ENCODE assay signal across 15 mouse cellular contexts in genomic region chr19:41777514-41777913, GRCm38 (mm10). TPM values are rescaled to one million over a fixed set of nuclear protein-coding genes. Genes with fewer than 3 reads are reported as not detected.
DNase-seq lines count a peak whose midpoint lies in the region; ATAC-seq and TF ChIP-seq lines count a peak whose summit lies in the region.
"Had no signal": no experiment of that assay in that cellular context is flagged by ENCODE, and none has a peak within 500 bp of the region (broad histone marks: within the 10 kb centered on the region; RNA-seq: fewer than 3 reads in every experiment).

No protein-coding gene starts in this region.

- no peak overlapping the region for H3K27ac ChIP-seq in kidney, adult 2 months (ENCODE audit: insufficient read depth, low read depth, low read length)
- H3K27ac ChIP-seq in kidney, embryonic 16.5 days (ENCODE audit: low read length): no peak overlapping the region
- H3K27ac ChIP-seq in midbrain, postnatal 0 days (ENCODE audit: low read depth, low read length): no peak overlapping the region
- H3K27ac ChIP-seq in midbrain, embryonic 10.5 days (replicated peaks): no peak overlapping the region
- H3K27ac ChIP-seq in small intestine, adult 2 months (ENCODE audit: insufficient read depth, low read depth, low read length): no peak overlapping the region
- H3K27ac ChIP-seq: lung, embryonic 15.5 days; neural tube, embryonic 13.5 days had no signal

- TF ChIP-seq POLR2A in kidney, adult 2 months (IDR thresholded peaks at IDR 0.05; ENCODE audit: low read depth, low read length): no peak
- no peak for TF ChIP-seq POLR2A in small intestine, adult 2 months (IDR thresholded peaks at IDR 0.05; ENCODE audit: low read depth, low read length)

- no peaks in the 10 kb centered on the region for H3K36me3 ChIP-seq in kidney, adult 2 months (ENCODE audit: control insufficient read depth, insufficient read depth, low read length)
- peaks cover 61% of the 10 kb centered on the region for H3K36me3 ChIP-seq in kidney, embryonic 16.5 days (ENCODE audit: insufficient read depth, low read length)
- no peaks in the 10 kb centered on the region for H3K36me3 ChIP-seq in midbrain, postnatal 0 days (ENCODE audit: insufficient read depth, low read length)
- H3K36me3 ChIP-seq in midbrain, embryonic 10.5 days: peaks cover 98% of the 10 kb centered on the region
- peaks cover 45% of the 10 kb centered on the region for H3K36me3 ChIP-seq in small intestine, adult 2 months (ENCODE audit: control insufficient read depth, insufficient read depth, low read length)

- H3K9me3 ChIP-seq in kidney, embryonic 16.5 days (ENCODE audit: low read length): no peaks in the 10 kb centered on the region
- H3K9me3 ChIP-seq in midbrain, postnatal 0 days (ENCODE audit: low read length): no peaks in the 10 kb centered on the region
- no peaks in the 10 kb centered on the region for H3K9me3 ChIP-seq in midbrain, embryonic 10.5 days (replicated peaks)
- H3K9me3 ChIP-seq: lung, embryonic 15.5 days; neural tube, embryonic 13.5 days had no signal

- no peak overlapping the region for H3K9ac ChIP-seq in kidney, embryonic 16.5 days (replicated peaks; ENCODE audit: low read length)
- no peak overlapping the region for H3K9ac ChIP-seq in midbrain, postnatal 0 days (replicated peaks; ENCODE audit: low read length, poor library complexity, severe bottlenecking)
- H3K9ac ChIP-seq: lung, embryonic 15.5 days; neural tube, embryonic 13.5 days had no signal

- H3K27me3 ChIP-seq in kidney, adult 2 months (replicated peaks; ENCODE audit: control insufficient read depth, insufficient read depth, low read length): no peaks in the 10 kb centered on the region
- H3K27me3 ChIP-seq in kidney, embryonic 16.5 days (ENCODE audit: insufficient read depth, low read length): no peaks in the 10 kb centered on the region
- H3K27me3 ChIP-seq in midbrain, postnatal 0 days (ENCODE audit: insufficient read depth, low read length): no peaks in the 10 kb centered on the region
- no peaks in the 10 kb centered on the region for H3K27me3 ChIP-seq in midbrain, embryonic 10.5 days (ENCODE audit: low read depth, poor library complexity, severe bottlenecking)
- H3K27me3 ChIP-seq in small intestine, adult 2 months (ENCODE audit: control insufficient read depth, insufficient read depth, low read length): no peaks in the 10 kb centered on the region
- H3K27me3 ChIP-seq: lung, embryonic 15.5 days; neural tube, embryonic 13.5 days; Patski had no signal

- TF ChIP-seq CTCF in kidney, adult 2 months (conservative IDR thresholded peaks at IDR 0.05; ENCODE audit: insufficient read depth, insufficient read length, low read depth, low read length): peak; percentile 41
- TF ChIP-seq CTCF in midbrain, postnatal 0 days (IDR thresholded peaks at IDR 0.05): peak; percentile 49
- TF ChIP-seq CTCF in small intestine, adult 2 months (IDR thresholded peaks at IDR 0.05; ENCODE audit: extremely low read depth, insufficient read length, insufficient replicate concordance, low read depth, low read length): peak; percentile 38; the same call in 1 of the 2 replicates

- no peaks in the 10 kb centered on the region for H3K4me1 ChIP-seq in kidney, adult 2 months (ENCODE audit: control insufficient read depth, insufficient read depth, low read length)
- no peaks in the 10 kb centered on the region for H3K4me1 ChIP-seq in kidney, embryonic 16.5 days (ENCODE audit: insufficient read depth, low read length)
- H3K4me1 ChIP-seq in midbrain, postnatal 0 days (ENCODE audit: insufficient read depth, low read length): no peaks in the 10 kb centered on the region
- no peaks in the 10 kb centered on the region for H3K4me1 ChIP-seq in midbrain, embryonic 10.5 days
- H3K4me1 ChIP-seq in small intestine, adult 2 months (ENCODE audit: control insufficient read depth, insufficient read depth, insufficient read length, low read length): no peaks in the 10 kb centered on the region
- H3K4me1 ChIP-seq: lung, embryonic 15.5 days; neural tube, embryonic 13.5 days had no signal

- ATAC-seq in kidney, embryonic 16.5 days (ENCODE audit: low FRiP score, low TSS enrichment): no peak
- no peak for ATAC-seq in midbrain, postnatal 0 days (ENCODE audit: low FRiP score)

- H3K4me3 ChIP-seq in kidney, adult 2 months (ENCODE audit: insufficient read depth, low read depth, low read length): no peak overlapping the region
- no peak overlapping the region for H3K4me3 ChIP-seq in kidney, embryonic 16.5 days (ENCODE audit: low read length)
- no peak overlapping the region for H3K4me3 ChIP-seq in midbrain, postnatal 0 days (ENCODE audit: low read depth, low read length)
- no peak overlapping the region for H3K4me3 ChIP-seq in midbrain, embryonic 10.5 days
- H3K4me3 ChIP-seq in small intestine, adult 2 months (ENCODE audit: low read depth, low read length): no peak overlapping the region
- H3K4me3 ChIP-seq: lung, embryonic 15.5 days; neural tube, embryonic 13.5 days had no signal

- 83% methylated on average over 6 of the region's 6 CpGs for WGBS in kidney, adult 2 months
- 90% methylated on average over 6 of the region's 6 CpGs for WGBS in kidney, embryonic 16.5 days
- 87% methylated on average over 6 of the region's 6 CpGs for WGBS in midbrain, postnatal 0 days
- 88% methylated on average over 6 of the region's 6 CpGs for WGBS in midbrain, embryonic 10.5 days
- 72% methylated on average over 6 of the region's 6 CpGs for WGBS in small intestine, adult 2 months

- no peak overlapping the region for H3K4me2 ChIP-seq in kidney, embryonic 16.5 days (replicated peaks; ENCODE audit: low read depth, low read length)
- H3K4me2 ChIP-seq in midbrain, postnatal 0 days (ENCODE audit: low read depth, low read length, poor library complexity, severe bottlenecking): no peak overlapping the region
- H3K4me2 ChIP-seq: lung, embryonic 15.5 days; neural tube, embryonic 13.5 days had no signal

- DNase-seq in cerebellum, postnatal 10 days: peak; percentile 37 to 49
- no peak for DNase-seq in cerebellum, adult 9-11 months
- no peak for DNase-seq in kidney, adult 2 months
- DNase-seq in midbrain, postnatal 0 days (ENCODE audit: low spot score): no peak
- no peak for DNase-seq in midbrain, embryonic 10.5 days (ENCODE audit: low spot score)
- no peak for DNase-seq in retina, postnatal 1 day
- DNase-seq: embryo, embryonic 11 days; midbrain, embryonic 14.5 days; thymus, postnatal 14 days had no signal

RNA-seq across cellular contexts. Expression of gene Arhgap19, which starts 24.3 kb away (rescaled TPM):
- 1.0 and 1.3 TPM in 2 replicates for polyA plus RNA-seq in kidney, adult 2 months (2012; rRNA removed)
- polyA plus RNA-seq in kidney, embryonic 16.5 days (2015; fragmentation: Nextera tagmentation; extraction: Ambion mirVana): 28.0 and 31.1 TPM in 2 replicates
- total RNA-seq in midbrain, postnatal 0 days (2014; rRNA removed): 4.5 and 5.7 TPM in 2 replicates
- 2.5 and 2.9 TPM in 2 replicates for polyA plus RNA-seq in midbrain, postnatal 0 days (2015; fragmentation: Nextera tagmentation; extraction: Ambion mirVana)
- polyA plus RNA-seq in midbrain, embryonic 10.5 days (2016; fragmentation: Nextera tagmentation; extraction: Ambion mirVana): 38.1 and 39.5 TPM in 2 replicates
- 0.71 and 2.1 TPM in 2 replicates for polyA plus RNA-seq in small intestine, adult 2 months (2012; rRNA removed)

RNA-seq across cellular contexts. Expression of gene Slit1, which starts 34.0 kb away (rescaled TPM):
- polyA plus RNA-seq in kidney, adult 2 months (2012; rRNA removed): 0.05 and 0.17 TPM in 2 replicates
- 6.2 and 6.4 TPM in 2 replicates for polyA plus RNA-seq in kidney, embryonic 16.5 days (2015; fragmentation: Nextera tagmentation; extraction: Ambion mirVana)
- total RNA-seq in midbrain, postnatal 0 days (2014; rRNA removed): 72.3 and 74.2 TPM in 2 replicates
- polyA plus RNA-seq in midbrain, postnatal 0 days (2015; fragmentation: Nextera tagmentation; extraction: Ambion mirVana): 15.4 and 17.0 TPM in 2 replicates
- polyA plus RNA-seq in midbrain, embryonic 10.5 days (2016; fragmentation: Nextera tagmentation; extraction: Ambion mirVana): 12.8 and 13.4 TPM in 2 replicates
- 0.27 and 0.94 TPM in 2 replicates for polyA plus RNA-seq in small intestine, adult 2 months (2012; rRNA removed)
- polyA plus RNA-seq: heart, embryonic 14.5 days had no signal

RNA-seq across cellular contexts. Expression of gene Frat1, which starts 52.3 kb away (rescaled TPM):
- polyA plus RNA-seq in kidney, adult 2 months (2012; rRNA removed): 1.3 and 1.6 TPM in 2 replicates
- polyA plus RNA-seq in kidney, embryonic 16.5 days (2015; fragmentation: Nextera tagmentation; extraction: Ambion mirVana): 6.2 and 6.5 TPM in 2 replicates
- total RNA-seq in midbrain, postnatal 0 days (2014; rRNA removed): 33.0 and 35.4 TPM in 2 replicates
- polyA plus RNA-seq in midbrain, postnatal 0 days (2015; fragmentation: Nextera tagmentation; extraction: Ambion mirVana): 34.2 and 34.3 TPM in 2 replicates
- 10.3 and 11.9 TPM in 2 replicates for polyA plus RNA-seq in midbrain, embryonic 10.5 days (2016; fragmentation: Nextera tagmentation; extraction: Ambion mirVana)
- 8.1 and 29.1 TPM in 2 replicates for polyA plus RNA-seq in small intestine, adult 2 months (2012; rRNA removed)

Comparison
In these comparisons a context has a peak if more than half of its experiments do, and no peak if none do; other contexts are left out.
1. DNase-seq: peak in cerebellum, postnatal 10 days (2 of 2); none in cerebellum, adult 9-11 months (single experiment), kidney, adult 2 months (single experiment), midbrain, postnatal 0 days (single experiment), midbrain, embryonic 10.5 days (single experiment) and retina, postnatal 1 day (single experiment).
2. Peak in every context shown above with its lines, with median percentiles within 50 percentile points of each other: CTCF ChIP-seq.